Mouse (Mus musculus): ENCODE data around the gene Irgm1. TPM values are rescaled to one million over a fixed set of nuclear protein-coding genes. Genes with fewer than 3 reads are reported as not detected.
"Not testable (repeated sequence)": the region's sequence is repeated elsewhere in the genome, so short reads cannot be mapped to it uniquely, and the experiment has no call there.

Irgm1 gene
- 14.5 and 15.0 TPM in 2 replicates for polyA plus RNA-seq (2015; fragmentation: Nextera tagmentation; extraction: Ambion mirVana)

DNA sequence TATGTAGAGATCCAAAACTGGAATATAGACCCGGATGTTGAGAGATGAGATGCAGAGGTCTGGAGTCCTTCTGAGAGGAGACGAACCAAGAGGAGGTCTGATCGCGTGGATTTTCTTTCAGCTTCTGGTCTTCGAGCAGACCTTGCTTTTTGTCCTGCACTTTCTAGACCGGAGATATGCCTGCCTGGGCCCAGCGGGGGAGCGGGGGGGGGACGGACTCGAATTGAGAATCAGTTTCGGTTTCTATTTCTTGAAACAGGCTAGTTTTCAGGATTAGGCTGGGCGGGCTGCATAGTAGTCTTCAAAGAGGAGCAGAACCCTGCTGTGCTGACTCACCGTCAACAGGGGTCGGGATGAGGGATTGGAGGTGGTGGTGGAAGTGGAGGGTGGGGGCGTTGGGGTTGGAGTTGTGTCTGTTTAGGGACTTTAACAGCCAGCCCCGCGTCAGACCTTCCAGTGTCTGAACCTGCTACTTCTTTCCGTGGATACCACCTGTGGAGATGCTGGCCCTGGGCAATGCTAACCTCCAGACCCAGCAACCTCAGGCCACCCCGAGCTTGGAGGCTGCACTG is at the start of gene Irgm1:
Gene Irgm1 (minus strand): TSS at position 483 of the 572 bp plus-strand sequence.
- peaks cover 12% of the 10 kb centered on the region for H3K36me3 ChIP-seq (ENCODE audit: control insufficient read depth, insufficient read depth)
- whole genome bisulfite sequencing, result 0% methylated on average over 19 of the region's 19 CpGs
- H3K9me3 ChIP-seq (ENCODE audit: control insufficient read depth), result no peaks in the 10 kb centered on the region
- peaks cover 16% of the 10 kb centered on the region for H3K4me1 ChIP-seq (replicated peaks; ENCODE audit: control insufficient read depth, insufficient read depth, low read length)
- peak within 1 kb of the TSS; percentile 86 for H3K27ac ChIP-seq (ENCODE audit: low read depth, low read length)
- peak within 1 kb of the TSS; percentile 54 for H3K9ac ChIP-seq (ENCODE audit: low read depth, low read length)
- no peaks in the 10 kb centered on the region; the same call in 1 of the 2 replicates for H3K27me3 ChIP-seq (replicated peaks; ENCODE audit: control insufficient read depth, insufficient read depth, low read length)
- peak within 1 kb of the TSS; percentile 58 for H3K4me3 ChIP-seq (ENCODE audit: low read depth, low read length)
- peak; percentile 44 for ATAC-seq
- peak; percentile 53 for TF ChIP-seq CTCF (IDR thresholded peaks at IDR 0.05; ENCODE audit: low read depth)
- peak within 1 kb of the TSS; percentile 89 for H3K4me2 ChIP-seq (replicated peaks; ENCODE audit: low read depth)

DNA sequence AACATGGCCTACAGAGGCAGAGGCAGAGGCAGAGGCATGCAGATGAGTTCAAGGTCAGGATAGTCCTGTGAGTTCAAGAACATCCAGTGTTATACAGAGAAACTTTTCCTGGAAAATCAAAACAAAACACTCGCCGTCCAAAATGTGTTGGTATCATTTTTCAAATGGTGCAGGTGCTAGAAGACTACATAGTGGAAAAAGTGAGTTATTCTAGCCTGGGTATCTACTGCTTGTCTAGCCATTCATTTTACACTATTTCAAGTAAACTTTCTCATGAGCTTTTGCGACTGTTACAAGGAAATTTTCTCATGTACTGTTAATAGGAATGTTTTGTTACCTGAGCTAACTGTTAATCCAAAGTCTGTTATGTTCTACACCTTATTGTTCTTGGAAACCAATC is 46.9 kb upstream of the Irgm1 start:
- Histone ChIP-seq H3K27ac (ENCODE audit: low read depth, low read length) (no peak overlapping the region), H3K4me2 (replicated peaks; ENCODE audit: low read depth) (no peak overlapping the region), H3K9me3 (ENCODE audit: control insufficient read depth) (no peaks in the 10 kb centered on the region), H3K9ac (ENCODE audit: low read depth, low read length) (no peak overlapping the region), H3K4me3 (ENCODE audit: low read depth, low read length) (no peak overlapping the region), H3K4me1 (replicated peaks; ENCODE audit: control insufficient read depth, insufficient read depth, low read length) (no peaks in the 10 kb centered on the region), H3K36me3 (ENCODE audit: control insufficient read depth, insufficient read depth) (no peaks in the 10 kb centered on the region), H3K27me3 (replicated peaks; ENCODE audit: control insufficient read depth, insufficient read depth, low read length) (no peaks in the 10 kb centered on the region)
- ATAC-seq, result no peak
- no peak for TF ChIP-seq CTCF (IDR thresholded peaks at IDR 0.05; ENCODE audit: low read depth)
- WGBS, result 76% methylated on average over 3 of the region's 3 CpGs

DNA sequence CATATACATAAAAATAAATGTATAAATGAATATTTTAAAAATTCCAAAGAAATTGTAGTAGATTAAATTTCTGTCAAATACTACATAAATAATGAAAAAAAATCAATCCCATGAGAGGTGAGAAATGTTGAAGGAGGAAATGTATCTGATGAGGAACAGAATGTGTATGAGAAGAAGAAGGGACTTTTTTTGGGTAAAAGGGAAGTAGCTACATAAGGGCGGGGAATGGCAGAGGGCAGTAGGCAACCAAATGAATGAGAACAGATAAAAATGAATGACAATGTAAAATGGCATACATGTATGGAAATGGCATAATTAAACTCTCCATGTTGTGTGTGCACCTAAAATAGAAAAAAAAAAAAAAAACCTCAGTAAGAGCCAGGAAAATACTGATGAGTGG is 42.1 kb upstream of the Irgm1 start:
- no peaks in the 10 kb centered on the region for H3K36me3 ChIP-seq (ENCODE audit: control insufficient read depth, insufficient read depth)
- no peak for TF ChIP-seq CTCF (IDR thresholded peaks at IDR 0.05; ENCODE audit: low read depth)
- H3K4me1 ChIP-seq (replicated peaks; ENCODE audit: control insufficient read depth, insufficient read depth, low read length), result no peaks in the 10 kb centered on the region
- H3K9ac ChIP-seq (ENCODE audit: low read depth, low read length), result no peak overlapping the region
- no peak overlapping the region for H3K4me2 ChIP-seq (replicated peaks; ENCODE audit: low read depth)
- no peak for ATAC-seq
- H3K4me3 ChIP-seq (ENCODE audit: low read depth, low read length), result no peak overlapping the region
- no peaks in the 10 kb centered on the region for H3K9me3 ChIP-seq (ENCODE audit: control insufficient read depth)
- WGBS, result 92% methylated on average over 1 of the region's 1 CpGs
- H3K27ac ChIP-seq (ENCODE audit: low read depth, low read length), result no peak overlapping the region
- H3K27me3 ChIP-seq (replicated peaks; ENCODE audit: control insufficient read depth, insufficient read depth, low read length), result no peaks in the 10 kb centered on the region

- Histone ChIP-seq H3K27me3 (replicated peaks; ENCODE audit: control insufficient read depth, insufficient read depth, low read length) (no peaks in the 10 kb centered on the region), H3K4me2 (replicated peaks; ENCODE audit: low read depth) (no peak overlapping the region), H3K36me3 (ENCODE audit: control insufficient read depth, insufficient read depth) (no peaks in the 10 kb centered on the region), H3K4me1 (replicated peaks; ENCODE audit: control insufficient read depth, insufficient read depth, low read length) (no peaks in the 10 kb centered on the region), H3K27ac (ENCODE audit: low read depth, low read length) (no peak overlapping the region), H3K9me3 (ENCODE audit: control insufficient read depth) (no peaks in the 10 kb centered on the region), H3K9ac (ENCODE audit: low read depth, low read length) (no peak overlapping the region), H3K4me3 (ENCODE audit: low read depth, low read length) (no peak overlapping the region)
- no peak; the same call in 1 of the 2 replicates for ATAC-seq
- 21% methylated on average over 1 of the region's 1 CpGs for WGBS
- no peak for TF ChIP-seq CTCF (IDR thresholded peaks at IDR 0.05; ENCODE audit: low read depth)
Observed at GRCm38 (mm10) chr11:48908459-48908858, 37.0 kb upstream of the Irgm1 start.

DNA sequence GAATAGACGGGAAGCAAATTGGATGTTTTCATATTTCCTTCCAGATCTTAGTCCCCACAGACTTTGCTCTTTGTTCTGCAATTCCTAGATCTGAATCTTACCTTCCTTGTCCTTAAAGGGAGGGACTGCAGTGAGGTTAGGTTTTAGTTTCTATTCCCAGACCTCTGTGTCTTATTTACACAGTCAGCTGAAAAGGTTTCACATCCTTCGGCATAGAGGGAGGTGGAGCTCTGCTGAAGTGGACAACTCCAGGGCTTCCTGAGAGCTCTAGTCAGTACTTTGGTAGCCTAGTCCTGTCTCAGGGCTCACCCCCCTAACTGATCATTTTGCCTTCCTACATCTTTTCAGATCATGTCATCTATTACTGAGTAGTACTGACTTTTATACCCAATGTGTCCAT is 30.5 kb upstream of the Irgm1 start, which contains the start of gene Gm5431:
Gene Gm5431 (minus strand): TSS at position 194 of the 400 bp plus-strand sequence.
- no peak for TF ChIP-seq CTCF (IDR thresholded peaks at IDR 0.05; ENCODE audit: low read depth)
- WGBS, result 23% methylated on average over 2 of the region's 2 CpGs
- peak; percentile 84 for ATAC-seq
- Histone ChIP-seq H3K27me3 (replicated peaks; ENCODE audit: control insufficient read depth, insufficient read depth, low read length) (no peaks in the 10 kb centered on the region), H3K4me1 (replicated peaks; ENCODE audit: control insufficient read depth, insufficient read depth, low read length) (no peaks in the 10 kb centered on the region), H3K4me3 (ENCODE audit: low read depth, low read length) (no peak within 1 kb of the TSS), H3K9me3 (ENCODE audit: control insufficient read depth) (no peaks in the 10 kb centered on the region), H3K27ac (ENCODE audit: low read depth, low read length) (no peak within 1 kb of the TSS), H3K4me2 (replicated peaks; ENCODE audit: low read depth) (peak within 1 kb of the TSS; percentile 51), H3K36me3 (ENCODE audit: control insufficient read depth, insufficient read depth) (no peaks in the 10 kb centered on the region), H3K9ac (ENCODE audit: low read depth, low read length) (no peak within 1 kb of the TSS)

GRCm38 (mm10) chr11:48901567-48901930 is 30.1 kb upstream of the Irgm1 start:
- not testable (repeated sequence) for H3K9me3 ChIP-seq (ENCODE audit: control insufficient read depth); H3K4me3 ChIP-seq (ENCODE audit: low read depth, low read length); H3K9ac ChIP-seq (ENCODE audit: low read depth, low read length); H3K4me1 ChIP-seq (replicated peaks; ENCODE audit: control insufficient read depth, insufficient read depth, low read length); H3K36me3 ChIP-seq (ENCODE audit: control insufficient read depth, insufficient read depth); H3K27ac ChIP-seq (ENCODE audit: low read depth, low read length); H3K27me3 ChIP-seq (replicated peaks; ENCODE audit: control insufficient read depth, insufficient read depth, low read length)
- H3K4me2 ChIP-seq (replicated peaks; ENCODE audit: low read depth), result peak overlapping the region; percentile 51
- 91% methylated on average over 1 of the region's 1 CpGs for WGBS
- peak; percentile 19 for ATAC-seq

GRCm38 (mm10) chr11:48900654-48901566 is 29.4 kb upstream of the Irgm1 start:
- not testable (repeated sequence) for H3K9ac ChIP-seq (ENCODE audit: low read depth, low read length); H3K4me3 ChIP-seq (ENCODE audit: low read depth, low read length); H3K36me3 ChIP-seq (ENCODE audit: control insufficient read depth, insufficient read depth); H3K27me3 ChIP-seq (replicated peaks; ENCODE audit: control insufficient read depth, insufficient read depth, low read length); H3K9me3 ChIP-seq (ENCODE audit: control insufficient read depth); ATAC-seq; H3K27ac ChIP-seq (ENCODE audit: low read depth, low read length); H3K4me1 ChIP-seq (replicated peaks; ENCODE audit: control insufficient read depth, insufficient read depth, low read length)
- H3K4me2 ChIP-seq (replicated peaks; ENCODE audit: low read depth), result peak overlapping the region; percentile 51
- WGBS, result 81% methylated on average over 6 of the region's 6 CpGs
